Mouse (Mus musculus): Measurements from ENCODE around the gene Adgrl4. TPM values are rescaled to one million over a fixed set of nuclear protein-coding genes. Genes with fewer than 3 reads are reported as not detected.

Gene Adgrl4
- polyA plus RNA-seq, 1 experiment from 2014 or later = 4.8 TPM

DNA sequence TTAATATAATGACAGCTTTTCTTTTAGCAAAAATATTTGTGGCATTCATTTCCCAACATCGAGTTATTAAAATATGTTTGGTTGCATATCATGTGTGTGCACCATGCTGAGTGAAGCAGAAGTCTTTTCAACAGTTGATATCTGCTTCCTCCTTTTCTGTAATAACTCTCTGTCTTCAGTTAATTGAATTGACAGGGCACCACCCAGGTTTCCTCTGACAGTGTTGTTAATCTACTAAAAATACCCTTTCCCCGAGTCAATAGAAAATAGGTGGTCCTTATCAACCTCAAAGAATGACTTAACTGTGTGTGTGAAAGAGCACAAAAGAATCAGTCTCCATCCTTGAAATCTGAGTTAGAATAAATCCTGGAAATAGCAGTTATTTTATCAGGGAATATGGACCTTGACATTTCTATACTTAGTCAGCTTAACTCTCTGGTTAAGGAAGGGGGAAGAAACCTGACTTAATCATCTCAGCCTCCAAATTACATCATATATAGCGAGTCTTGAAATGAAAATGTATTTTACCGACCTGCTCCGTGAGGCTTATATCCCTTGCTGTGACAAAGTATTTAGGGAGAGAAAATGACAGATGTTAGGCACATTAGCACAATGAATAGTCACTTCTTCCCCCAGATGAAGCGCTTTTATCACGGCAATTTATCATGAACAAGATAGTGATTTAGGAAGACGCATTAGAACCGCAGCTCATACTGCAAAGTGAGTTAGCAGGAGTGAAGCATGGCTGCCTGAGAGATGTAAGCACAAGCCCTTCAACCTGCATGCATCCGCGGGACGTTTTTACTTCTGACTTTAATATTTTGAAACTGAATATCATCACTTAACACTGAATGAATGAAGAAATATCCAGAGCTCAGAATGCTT is 19.8 kb upstream of the Adgrl4 start:
- Histone ChIP-seq H3K9me3 (ENCODE audit: control insufficient read depth, low read length) (no peaks in the 10 kb centered on the region), H3K27me3 (ENCODE audit: control insufficient read depth, insufficient read depth, low read length) (no peaks in the 10 kb centered on the region), H3K4me1 (ENCODE audit: control insufficient read depth, insufficient read depth, low read length) (no peaks in the 10 kb centered on the region), H3K27ac (replicated peaks; ENCODE audit: low read depth, low read length) (no peak overlapping the region), H3K9ac (ENCODE audit: low read length) (no peak overlapping the region), H3K4me2 (ENCODE audit: low read depth, severe bottlenecking) (no peak overlapping the region), H3K4me3 (ENCODE audit: low read depth, low read length) (no peak overlapping the region), H3K36me3 (ENCODE audit: control insufficient read depth, insufficient read depth, low read length) (no peaks in the 10 kb centered on the region)
- no peak for ATAC-seq (ENCODE audit: insufficient number of reproducible peaks, low FRiP score, low TSS enrichment, low read depth)
- no peak for DNase-seq (ENCODE audit: low spot score)
- 80% methylated on average over 12 of the region's 12 CpGs for WGBS

DNA sequence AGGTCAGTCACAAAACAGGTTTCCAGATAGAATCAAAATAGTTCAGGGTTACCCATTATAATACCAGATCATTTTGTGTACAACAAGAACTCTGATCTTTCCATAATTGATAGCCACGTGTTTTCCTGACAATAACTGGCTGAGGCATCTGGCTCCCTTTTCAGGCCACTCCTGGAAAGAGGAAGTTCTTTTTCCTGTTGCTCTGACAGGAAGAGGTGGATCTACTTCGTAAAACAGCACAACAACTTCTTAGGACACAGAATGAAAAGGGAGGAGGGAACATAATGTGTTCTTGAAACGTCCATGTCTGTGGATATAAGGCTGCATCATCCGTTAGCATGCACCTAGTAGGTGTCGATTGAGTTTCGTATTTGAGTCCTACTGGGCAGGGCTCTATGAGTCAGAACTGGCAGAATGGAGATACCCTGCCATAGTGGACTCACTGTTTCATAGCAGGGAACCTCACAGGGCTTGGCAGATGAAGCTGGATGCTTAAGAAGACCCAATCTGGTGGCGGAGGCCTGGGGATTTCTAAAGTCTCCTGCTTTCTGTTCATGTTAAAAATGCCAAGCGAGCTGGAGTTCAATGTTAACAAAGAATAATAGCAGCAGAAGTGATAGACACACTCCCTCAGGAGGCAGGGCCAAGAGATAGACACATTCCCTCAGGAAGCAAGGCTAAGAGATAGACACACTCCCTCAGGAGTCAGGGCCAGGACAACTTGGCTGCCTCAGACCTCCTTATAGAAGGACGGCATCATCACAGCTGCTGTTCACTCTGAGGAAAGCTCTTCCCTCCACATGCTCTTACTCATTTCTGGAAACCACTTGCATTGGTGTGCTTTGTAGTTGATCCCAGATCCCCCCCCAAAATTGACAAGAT is 13.1 kb upstream of the Adgrl4 start:
- no peaks in the 10 kb centered on the region for H3K36me3 ChIP-seq (ENCODE audit: control insufficient read depth, insufficient read depth, low read length)
- H3K27me3 ChIP-seq (ENCODE audit: control insufficient read depth, insufficient read depth, low read length) = no peaks in the 10 kb centered on the region
- H3K4me1 ChIP-seq (ENCODE audit: control insufficient read depth, insufficient read depth, low read length) = no peaks in the 10 kb centered on the region
- no peak overlapping the region for H3K9ac ChIP-seq (ENCODE audit: low read length)
- no peak overlapping the region for H3K4me2 ChIP-seq (ENCODE audit: low read depth, severe bottlenecking)
- 81% methylated on average over 9 of the region's 9 CpGs for WGBS
- H3K4me3 ChIP-seq (ENCODE audit: low read depth, low read length) = no peak overlapping the region
- H3K27ac ChIP-seq (replicated peaks; ENCODE audit: low read depth, low read length) = no peak overlapping the region
- ATAC-seq (ENCODE audit: insufficient number of reproducible peaks, low FRiP score, low TSS enrichment, low read depth) (no peak), DNase-seq (ENCODE audit: low spot score) (no peak)
- no peaks in the 10 kb centered on the region for H3K9me3 ChIP-seq (ENCODE audit: control insufficient read depth, low read length)

DNA sequence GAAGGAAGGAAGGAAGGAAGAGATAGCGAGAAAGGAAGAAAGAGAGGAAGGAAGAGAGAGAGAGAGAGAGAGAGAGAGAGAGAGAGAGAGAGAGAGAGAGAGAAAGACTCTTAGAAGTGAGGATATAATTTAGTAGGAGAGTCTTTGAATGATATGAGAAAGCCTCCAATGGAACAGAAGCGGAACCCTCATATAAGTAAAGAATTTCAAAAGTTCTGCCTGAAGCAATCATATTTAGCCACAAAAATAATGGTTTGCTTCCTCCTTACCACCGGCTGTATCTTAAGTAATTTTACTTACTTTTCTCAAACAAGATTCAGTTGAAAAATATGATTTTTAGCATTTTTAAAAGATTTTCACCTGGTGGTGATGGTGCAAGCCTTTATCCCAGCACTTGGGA is 7.6 kb upstream of the Adgrl4 start:
- Histone ChIP-seq H3K27ac (replicated peaks; ENCODE audit: low read depth, low read length) (no peak overlapping the region), H3K4me2 (ENCODE audit: low read depth, severe bottlenecking) (no peak overlapping the region), H3K9me3 (ENCODE audit: control insufficient read depth, low read length) (no peaks in the 10 kb centered on the region), H3K9ac (ENCODE audit: low read length) (no peak overlapping the region), H3K4me1 (ENCODE audit: control insufficient read depth, insufficient read depth, low read length) (no peaks in the 10 kb centered on the region), H3K36me3 (ENCODE audit: control insufficient read depth, insufficient read depth, low read length) (no peaks in the 10 kb centered on the region), H3K27me3 (ENCODE audit: control insufficient read depth, insufficient read depth, low read length) (no peaks in the 10 kb centered on the region), H3K4me3 (ENCODE audit: low read depth, low read length) (no peak overlapping the region)
- 96% methylated on average over 3 of the region's 3 CpGs for WGBS
- no peak for DNase-seq (ENCODE audit: low spot score)
- ATAC-seq (ENCODE audit: insufficient number of reproducible peaks, low FRiP score, low TSS enrichment, low read depth) = no peak

DNA sequence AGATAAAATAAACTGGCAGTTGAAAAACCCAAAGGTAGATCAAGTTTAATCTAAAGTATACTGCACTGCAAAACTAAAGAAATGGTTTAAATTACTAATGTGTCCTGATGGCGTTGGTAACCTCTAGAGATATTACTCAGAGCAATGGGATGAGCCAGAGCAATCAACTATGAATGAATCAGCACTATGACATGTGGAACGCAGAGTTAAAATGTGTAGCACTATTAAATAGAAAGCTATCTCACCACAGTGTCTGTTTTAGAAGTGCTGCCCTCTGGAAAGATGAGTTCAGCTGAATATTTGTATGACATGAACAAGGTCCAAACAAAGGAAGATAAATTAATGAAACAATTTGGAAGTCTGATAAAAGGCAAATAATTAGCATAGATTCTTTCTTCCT is 6.2 kb upstream of the Adgrl4 start:
- Histone ChIP-seq H3K9ac (ENCODE audit: low read length) (no peak overlapping the region), H3K36me3 (ENCODE audit: control insufficient read depth, insufficient read depth, low read length) (no peaks in the 10 kb centered on the region), H3K4me2 (ENCODE audit: low read depth, severe bottlenecking) (no peak overlapping the region), H3K27me3 (ENCODE audit: control insufficient read depth, insufficient read depth, low read length) (no peaks in the 10 kb centered on the region), H3K4me3 (ENCODE audit: low read depth, low read length) (no peak overlapping the region), H3K27ac (replicated peaks; ENCODE audit: low read depth, low read length) (no peak overlapping the region), H3K9me3 (ENCODE audit: control insufficient read depth, low read length) (no peaks in the 10 kb centered on the region), H3K4me1 (ENCODE audit: control insufficient read depth, insufficient read depth, low read length) (no peaks in the 10 kb centered on the region)
- no peak for ATAC-seq (ENCODE audit: insufficient number of reproducible peaks, low FRiP score, low TSS enrichment, low read depth)
- WGBS = 85% methylated on average over 2 of the region's 2 CpGs
- no peak for DNase-seq (ENCODE audit: low spot score)

DNA sequence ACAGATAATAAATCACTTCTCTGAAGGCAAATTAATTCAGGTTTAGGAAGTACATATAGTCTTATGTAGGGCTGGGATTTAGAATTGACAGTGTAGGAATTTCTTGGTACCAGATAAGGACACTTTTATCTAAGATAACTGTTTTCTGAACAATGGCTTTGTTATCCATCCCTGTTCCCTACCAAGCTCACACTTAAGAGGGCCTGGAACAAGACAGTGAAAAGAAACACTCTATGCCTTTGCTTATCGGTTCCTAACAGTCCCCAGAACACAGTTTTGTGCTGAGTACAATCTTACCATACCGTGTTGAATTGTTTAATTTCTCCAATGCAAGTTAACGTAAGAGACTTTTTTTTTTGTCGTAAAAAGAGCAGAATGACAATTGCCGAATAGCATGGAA is 677 bp downstream of the Adgrl4 start:
- WGBS = 84% methylated on average over 5 of the region's 5 CpGs
- H3K4me3 ChIP-seq (ENCODE audit: low read depth, low read length) = no peak overlapping the region
- H3K4me1 ChIP-seq (ENCODE audit: control insufficient read depth, insufficient read depth, low read length) = 0 out of 2 replicates have a peak, but pooled peaks cover 2% of the 10 kb centered on the region
- DNase-seq (ENCODE audit: low spot score) (no peak), ATAC-seq (ENCODE audit: insufficient number of reproducible peaks, low FRiP score, low TSS enrichment, low read depth) (no peak)
- peak overlapping the region; percentile 65; the same call in 1 of the 2 replicates for H3K4me2 ChIP-seq (ENCODE audit: low read depth, severe bottlenecking)
- no peaks in the 10 kb centered on the region for H3K27me3 ChIP-seq (ENCODE audit: control insufficient read depth, insufficient read depth, low read length)
- H3K36me3 ChIP-seq (ENCODE audit: control insufficient read depth, insufficient read depth, low read length) = no peaks in the 10 kb centered on the region
- H3K9me3 ChIP-seq (ENCODE audit: control insufficient read depth, low read length) = no peaks in the 10 kb centered on the region
- H3K27ac ChIP-seq (replicated peaks; ENCODE audit: low read depth, low read length) = no peak overlapping the region
- H3K9ac ChIP-seq (ENCODE audit: low read length) = no peak overlapping the region

DNA sequence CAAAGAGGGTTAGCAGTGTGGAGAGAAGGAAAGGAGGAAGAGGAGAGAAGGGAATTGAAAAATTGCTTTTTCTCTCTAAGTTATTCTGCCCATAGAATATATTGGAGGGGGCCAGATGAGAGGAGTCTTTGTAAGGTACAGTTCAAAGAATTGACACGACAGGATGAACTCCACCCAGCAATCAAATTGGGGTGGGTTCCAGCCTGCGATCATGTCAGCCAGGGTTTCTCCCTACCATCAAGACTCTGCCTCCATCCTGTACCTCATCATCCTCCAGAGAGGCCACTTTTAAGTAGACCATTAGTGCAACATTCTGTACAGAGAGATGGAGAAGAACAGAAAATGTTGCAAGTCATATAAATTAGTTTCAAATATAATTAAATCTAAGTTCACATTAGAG is 2.3 kb downstream of the Adgrl4 start:
- Histone ChIP-seq H3K4me2 (ENCODE audit: low read depth, severe bottlenecking) (no peak overlapping the region), H3K36me3 (ENCODE audit: control insufficient read depth, insufficient read depth, low read length) (no peaks in the 10 kb centered on the region), H3K27me3 (ENCODE audit: control insufficient read depth, insufficient read depth, low read length) (no peaks in the 10 kb centered on the region), H3K9me3 (ENCODE audit: control insufficient read depth, low read length) (no peaks in the 10 kb centered on the region), H3K9ac (ENCODE audit: low read length) (no peak overlapping the region), H3K27ac (replicated peaks; ENCODE audit: low read depth, low read length) (no peak overlapping the region), H3K4me3 (ENCODE audit: low read depth, low read length) (no peak overlapping the region), H3K4me1 (ENCODE audit: control insufficient read depth, insufficient read depth, low read length) (0 out of 2 replicates have a peak, but pooled peaks cover 2% of the 10 kb centered on the region)
- WGBS = 74% methylated on average over 2 of the region's 2 CpGs
- DNase-seq (ENCODE audit: low spot score) (no peak), ATAC-seq (ENCODE audit: insufficient number of reproducible peaks, low FRiP score, low TSS enrichment, low read depth) (no peak)

DNA sequence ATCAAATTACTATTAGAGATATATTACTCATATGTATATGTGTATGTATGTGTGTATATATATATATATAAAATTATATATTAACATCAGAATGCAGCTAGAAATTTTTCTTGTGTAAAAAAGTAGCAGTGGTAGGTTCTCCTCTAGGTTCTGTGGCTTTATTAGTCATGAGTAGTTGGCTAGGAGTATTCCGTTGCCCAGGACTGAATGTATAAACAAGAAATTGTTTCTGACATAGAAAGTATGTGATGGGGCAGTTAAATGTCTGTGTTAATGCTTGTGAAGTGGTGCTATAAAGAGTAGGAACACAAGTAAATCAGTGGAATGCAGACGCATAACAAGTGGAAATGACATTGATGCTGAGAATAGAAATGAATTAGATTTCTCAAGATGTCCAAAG is 4.3 kb downstream of the Adgrl4 start:
- 86% methylated on average over 2 of the region's 2 CpGs for WGBS
- H3K27ac ChIP-seq (replicated peaks; ENCODE audit: low read depth, low read length) = no peak overlapping the region
- H3K4me3 ChIP-seq (ENCODE audit: low read depth, low read length) = no peak overlapping the region
- H3K36me3 ChIP-seq (ENCODE audit: control insufficient read depth, insufficient read depth, low read length) = no peaks in the 10 kb centered on the region
- no peak overlapping the region for H3K4me2 ChIP-seq (ENCODE audit: low read depth, severe bottlenecking)
- 0 out of 2 replicates have a peak, but pooled peaks cover 2% of the 10 kb centered on the region for H3K4me1 ChIP-seq (ENCODE audit: control insufficient read depth, insufficient read depth, low read length)
- DNase-seq (ENCODE audit: low spot score) (no peak), ATAC-seq (ENCODE audit: insufficient number of reproducible peaks, low FRiP score, low TSS enrichment, low read depth) (no peak)
- H3K27me3 ChIP-seq (ENCODE audit: control insufficient read depth, insufficient read depth, low read length) = no peaks in the 10 kb centered on the region
- H3K9me3 ChIP-seq (ENCODE audit: control insufficient read depth, low read length) = no peaks in the 10 kb centered on the region
- H3K9ac ChIP-seq (ENCODE audit: low read length) = no peak overlapping the region

DNA sequence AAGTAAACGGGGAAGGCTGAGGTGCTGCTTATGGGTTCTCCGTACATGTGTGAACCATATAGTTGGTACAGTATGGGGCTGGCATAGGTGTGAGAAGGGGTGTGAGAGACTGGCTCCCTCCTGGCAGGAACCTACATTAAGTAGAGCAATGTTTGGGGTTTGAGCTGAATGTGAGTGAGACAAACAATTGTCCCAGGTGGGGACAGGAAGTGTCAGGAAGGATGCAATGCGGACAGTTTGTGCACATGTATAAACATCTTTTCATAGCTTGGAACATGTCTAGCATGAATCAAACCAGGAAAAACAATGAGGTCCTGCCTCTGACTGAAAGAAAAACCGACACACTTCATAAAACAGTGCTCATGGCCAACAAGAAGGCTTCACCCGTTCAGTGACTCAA is 5.8 kb downstream of the Adgrl4 start:
- WGBS = 81% methylated on average over 5 of the region's 5 CpGs
- no peaks in the 10 kb centered on the region for H3K9me3 ChIP-seq (ENCODE audit: control insufficient read depth, low read length)
- H3K4me3 ChIP-seq (ENCODE audit: low read depth, low read length) = no peak overlapping the region
- no peak for DNase-seq (ENCODE audit: low spot score)
- ATAC-seq (ENCODE audit: insufficient number of reproducible peaks, low FRiP score, low TSS enrichment, low read depth) = no peak
- H3K9ac ChIP-seq (ENCODE audit: low read length) = no peak overlapping the region
- H3K4me2 ChIP-seq (ENCODE audit: low read depth, severe bottlenecking) = no peak overlapping the region
- H3K27ac ChIP-seq (replicated peaks; ENCODE audit: low read depth, low read length) = no peak overlapping the region
- no peaks in the 10 kb centered on the region for H3K4me1 ChIP-seq (ENCODE audit: control insufficient read depth, insufficient read depth, low read length)
- H3K27me3 ChIP-seq (ENCODE audit: control insufficient read depth, insufficient read depth, low read length) = no peaks in the 10 kb centered on the region
- H3K36me3 ChIP-seq (ENCODE audit: control insufficient read depth, insufficient read depth, low read length) = no peaks in the 10 kb centered on the region

Measured in limb, embryonic 11.5 days (tissue).